Mouse (Mus musculus): Measurements from ENCODE around the gene Mmp9.

Mmp9 gene

DNA sequence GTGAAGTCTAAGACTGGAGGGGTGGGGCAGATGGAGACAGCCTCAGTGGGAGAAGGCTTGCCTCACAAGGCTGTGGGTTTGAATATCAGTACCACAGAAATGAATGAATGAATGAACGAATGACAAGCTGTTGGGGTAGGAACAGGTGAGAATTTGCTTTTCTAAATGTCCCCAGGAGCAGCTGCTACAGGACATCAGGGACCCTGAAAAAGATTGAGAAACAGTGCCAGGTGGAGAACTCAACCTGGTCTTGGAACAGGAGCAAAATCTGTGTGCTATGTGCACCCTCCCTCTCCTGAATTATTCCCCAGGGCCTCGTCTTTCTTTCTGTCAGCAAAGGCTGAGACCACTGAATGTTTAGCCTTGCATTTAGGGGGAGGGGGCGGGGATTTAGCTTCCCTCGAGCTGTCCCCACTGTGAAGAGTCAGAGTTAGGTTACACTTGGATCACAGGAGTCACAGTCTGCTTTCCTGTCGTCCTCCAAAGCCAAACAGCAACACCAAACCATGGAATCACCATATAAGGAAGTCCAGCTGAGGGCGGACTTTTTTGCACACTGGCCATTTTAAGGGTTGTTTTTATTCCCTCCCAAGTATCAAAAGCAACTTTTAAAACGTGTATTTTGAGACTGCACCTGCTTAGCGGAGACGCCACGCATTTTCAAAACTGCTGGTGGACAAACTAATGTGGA is at the start of gene Mmp9:
TSS of gene Mmp9 (plus strand) at position 641 of the 691 bp plus-strand sequence.
- no peak for DNase-seq

DNA sequence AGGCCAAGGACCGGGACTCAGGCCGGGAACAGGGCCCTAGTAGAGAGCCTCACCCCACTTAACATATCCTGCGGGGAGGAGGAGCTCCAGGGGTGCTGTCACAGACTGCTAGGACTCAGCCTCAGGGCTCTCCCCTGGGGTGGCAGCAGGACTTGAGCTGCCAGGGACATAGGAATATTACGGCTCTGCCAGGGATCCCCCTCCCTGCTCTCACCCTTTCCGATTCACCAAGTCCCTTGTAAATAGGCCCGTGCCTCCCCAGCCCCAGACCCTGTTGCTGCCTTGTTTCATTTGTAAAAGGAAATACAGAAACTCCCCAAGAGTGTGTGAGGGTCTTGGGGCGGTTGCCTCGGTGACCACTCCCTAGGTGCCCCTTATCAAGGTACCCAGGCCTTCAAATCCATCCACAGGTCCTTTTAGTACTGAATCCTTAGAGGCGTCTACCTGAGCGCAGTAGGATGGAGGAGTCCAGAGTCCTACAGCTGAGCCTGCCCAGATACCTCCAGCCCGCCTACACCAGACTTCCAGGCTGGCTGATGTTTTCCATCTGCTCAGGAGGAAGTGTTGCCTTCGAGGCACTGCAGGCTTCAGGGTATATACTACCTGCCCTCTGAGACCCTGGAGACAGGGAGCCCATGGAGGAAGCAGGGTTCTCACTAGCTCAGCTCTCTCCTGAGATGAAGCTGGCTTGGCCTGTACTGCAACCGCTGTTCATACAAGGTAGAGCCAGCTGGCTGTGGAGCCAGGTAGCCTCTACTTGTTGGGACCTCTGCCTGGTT is 49.3 kb upstream of the Mmp9 start:
- DNase-seq = no peak

DNA sequence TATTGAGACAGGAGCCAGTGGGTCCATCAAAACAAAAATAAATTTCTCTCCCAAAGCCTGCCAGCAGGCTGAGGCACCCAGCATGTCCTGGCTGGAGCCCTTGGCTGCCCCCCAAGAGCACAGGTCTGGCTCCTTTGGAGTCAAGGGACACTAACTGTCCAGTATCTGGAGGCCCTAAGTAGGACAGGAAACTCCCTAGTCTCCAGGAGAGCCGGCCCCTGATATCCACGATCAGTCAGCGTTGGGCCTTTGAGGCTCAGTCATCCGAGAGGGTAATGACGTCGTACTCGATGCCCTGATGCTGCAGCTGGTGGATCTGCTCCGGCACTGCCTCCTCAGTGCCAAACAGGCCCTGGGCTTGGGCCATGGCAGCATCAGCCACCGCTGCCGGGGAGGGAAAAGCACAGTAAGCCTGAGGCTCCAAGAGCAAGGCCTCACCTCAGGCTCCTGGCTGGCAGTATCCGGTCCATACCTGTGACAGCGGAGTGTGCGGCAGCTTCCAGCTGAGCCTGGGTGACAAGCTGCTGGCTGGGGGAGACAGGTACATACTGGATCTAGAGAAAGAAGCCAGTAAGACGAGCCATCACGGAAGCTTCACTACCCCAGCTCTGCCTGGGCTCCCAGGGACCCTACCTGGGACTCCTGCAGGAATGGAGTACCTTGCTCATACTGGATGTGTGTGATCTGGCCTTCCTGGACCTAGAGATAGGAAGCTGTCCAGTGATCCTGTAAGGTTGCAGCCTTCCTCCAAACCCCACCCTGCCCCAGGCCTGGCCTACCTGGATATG is 48.5 kb upstream of the Mmp9 start:
- DNase-seq = peak; percentile 59

DNA sequence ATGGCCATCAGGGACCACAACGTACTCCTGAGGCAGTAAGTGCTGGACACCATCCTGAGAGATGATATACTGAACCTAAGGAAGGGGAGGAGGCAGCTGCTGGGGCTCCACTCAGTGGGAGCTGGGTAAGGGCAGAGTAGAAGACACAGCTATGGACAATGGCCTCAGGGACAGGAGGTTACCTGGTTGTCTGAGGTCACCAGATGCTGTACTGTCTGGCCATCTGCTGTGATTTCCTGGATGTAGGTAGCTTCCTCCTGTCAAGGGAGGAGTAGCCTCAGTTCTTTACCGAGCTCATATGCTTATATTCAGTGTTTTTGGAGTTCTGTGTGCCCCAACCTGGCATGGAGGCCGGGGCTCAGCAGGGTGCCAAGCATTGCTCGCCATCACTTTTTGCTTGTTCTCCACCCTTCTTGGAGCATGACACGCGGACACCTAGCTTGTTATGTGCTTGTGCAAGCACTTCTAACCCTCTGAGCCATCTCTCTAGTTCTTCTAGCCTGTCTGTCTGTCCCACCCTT is 47.8 kb upstream of the Mmp9 start:
- DNase-seq = peak; percentile 61

DNA sequence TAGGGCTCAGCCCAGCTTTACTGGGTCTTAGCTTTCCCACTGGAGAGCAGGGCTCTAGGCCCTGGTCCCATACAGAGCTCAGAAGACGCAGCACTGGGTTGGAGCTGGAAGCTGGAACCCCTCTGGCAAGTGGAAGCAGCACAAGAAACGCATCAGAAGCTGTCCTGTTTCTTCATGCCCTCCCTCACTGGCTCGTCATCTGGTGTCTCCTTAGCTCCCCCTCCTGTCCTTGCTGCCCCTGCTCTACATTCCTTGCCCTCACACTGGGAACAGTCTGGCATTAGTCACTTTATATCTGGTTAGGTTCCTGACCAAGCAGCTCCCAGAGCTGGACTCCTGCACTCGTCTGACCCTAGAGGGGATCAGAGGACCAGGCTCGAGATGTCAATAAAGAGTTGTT is 46.5 kb upstream of the Mmp9 start:
- no peak for DNase-seq

DNA sequence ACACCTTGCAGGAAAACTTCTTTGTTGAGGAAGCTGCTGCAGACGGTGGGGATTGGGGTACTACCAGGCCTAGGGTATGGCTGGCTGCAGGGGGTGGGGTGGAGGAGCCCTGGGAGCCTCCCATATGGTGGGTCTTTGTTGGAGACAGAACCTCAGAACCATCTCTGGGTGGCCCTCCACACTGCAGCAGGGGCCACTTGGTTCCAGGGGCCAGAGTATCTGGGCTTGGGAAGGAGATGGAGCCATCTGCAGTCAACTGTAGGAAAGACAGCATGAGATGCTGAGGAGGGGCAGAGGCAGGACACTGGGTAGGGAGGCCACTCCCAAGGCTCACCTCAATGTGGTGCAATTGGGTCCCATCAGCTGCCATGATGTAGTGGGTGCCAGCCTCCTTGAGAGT is 45.9 kb upstream of the Mmp9 start:
- DNase-seq = no peak

DNA sequence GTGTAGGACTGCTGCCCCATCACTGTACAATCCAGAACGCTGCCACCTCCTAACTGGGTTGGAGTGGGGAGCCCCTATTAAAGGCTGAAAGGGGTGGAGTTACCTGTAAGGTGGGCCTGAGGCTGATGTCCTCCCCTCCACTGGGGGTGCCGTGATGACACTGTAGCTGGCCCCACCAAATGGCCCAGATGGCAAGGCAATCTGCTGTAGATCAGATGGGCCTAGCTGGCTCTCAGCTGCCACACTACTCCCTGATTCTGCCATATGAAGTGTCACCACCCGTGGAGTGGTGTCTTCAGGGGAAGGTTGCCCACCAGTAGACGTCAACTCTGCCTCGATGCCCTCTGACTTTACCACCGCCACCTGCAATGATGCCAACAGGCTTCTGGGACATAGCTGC is 44.7 kb upstream of the Mmp9 start:
- DNase-seq = no peak

DNA sequence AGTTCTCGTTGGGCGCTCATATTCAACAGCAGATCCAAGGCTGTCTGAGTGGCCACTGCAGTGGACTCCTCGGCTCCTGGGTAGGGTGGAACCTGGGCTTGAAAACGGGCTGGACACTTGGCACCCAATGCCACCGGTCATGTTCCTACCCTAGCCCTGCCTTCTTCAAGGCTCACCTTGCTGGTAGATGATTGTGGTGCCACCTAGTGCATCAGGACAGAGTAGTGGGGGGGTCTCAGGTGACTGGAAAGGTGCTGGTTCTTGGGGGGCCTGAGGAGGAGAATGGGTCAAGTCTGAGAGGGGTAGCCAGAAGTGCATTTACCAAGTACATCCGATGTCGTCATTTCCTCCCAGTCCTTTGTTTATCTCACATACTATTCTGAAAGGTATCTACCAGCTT is 42.6 kb upstream of the Mmp9 start:
- no peak for DNase-seq

DNA sequence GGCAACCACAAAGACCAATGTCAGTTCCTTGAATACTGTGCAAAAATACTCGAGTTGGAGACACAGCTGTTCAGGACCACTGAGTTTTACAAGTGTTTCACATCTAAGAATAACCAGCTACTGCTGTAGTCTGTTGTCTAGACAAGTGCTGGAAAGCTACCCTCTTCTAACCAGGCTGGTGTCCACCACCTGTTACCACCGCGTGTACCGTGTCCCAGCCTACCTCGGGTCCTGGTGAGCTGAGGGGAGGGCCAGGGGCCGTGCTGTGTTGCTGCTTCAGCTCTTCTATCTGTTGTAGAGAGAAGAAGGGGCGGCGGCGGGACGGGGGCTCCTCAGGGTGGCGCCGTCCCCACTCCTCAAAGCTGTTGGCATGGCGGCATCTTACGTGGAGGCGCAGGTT is 41.5 kb upstream of the Mmp9 start:
- no peak for DNase-seq

DNA sequence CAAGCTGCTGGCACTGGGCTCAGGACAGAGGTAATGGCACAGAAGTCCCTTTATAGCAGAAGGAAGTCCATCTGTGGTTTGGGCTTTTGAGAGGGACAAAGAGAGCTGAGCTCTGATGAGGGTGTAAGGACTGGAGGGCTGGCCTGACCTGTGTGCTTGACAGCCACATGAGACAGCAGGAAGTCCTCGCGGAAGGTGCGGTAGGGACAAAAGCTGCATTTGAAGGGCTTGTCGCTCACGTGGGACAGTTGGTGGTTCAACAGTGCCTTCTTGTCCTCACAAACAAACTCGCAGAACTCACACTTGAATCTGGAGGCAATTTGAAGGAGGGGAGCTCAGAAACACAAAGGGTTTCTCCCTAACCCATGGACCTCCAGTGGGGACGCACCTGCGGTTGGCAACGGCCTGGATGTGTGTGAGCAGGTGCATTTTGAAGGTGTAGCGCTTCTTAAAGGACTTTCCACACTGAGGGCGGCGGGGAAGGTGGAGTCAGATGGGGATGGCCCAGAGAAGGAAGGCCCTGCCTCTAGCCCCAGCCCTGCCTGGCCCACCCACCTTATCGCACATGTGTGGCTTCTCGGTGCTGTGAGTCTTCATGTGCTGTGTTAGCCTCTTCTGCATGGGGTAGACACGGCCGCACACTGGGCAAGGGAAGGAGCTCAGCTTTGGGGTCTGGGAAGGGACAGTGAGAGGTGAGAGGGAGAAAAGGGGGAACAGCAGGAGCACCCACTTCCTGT is 40.7 kb upstream of the Mmp9 start:
- no peak for DNase-seq

DNA sequence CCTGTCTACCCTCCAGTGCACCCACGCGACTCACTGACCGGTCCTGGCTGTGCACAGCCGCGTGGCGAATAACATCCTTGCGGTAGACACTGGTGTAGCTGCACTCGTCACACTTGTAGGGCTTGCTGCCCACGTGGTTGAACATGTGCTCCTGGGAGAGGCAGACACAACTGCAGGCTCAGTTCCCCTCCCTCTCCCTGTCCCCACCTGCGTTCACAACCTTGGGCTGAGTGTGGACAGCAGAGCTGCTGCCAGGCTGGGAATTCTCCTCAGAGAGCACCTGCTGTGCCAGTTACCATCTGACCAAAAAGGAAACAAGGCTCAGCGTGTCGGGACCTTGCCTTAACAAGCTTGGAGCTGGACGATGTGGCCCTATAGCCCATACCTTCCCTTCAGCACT is 39.2 kb upstream of the Mmp9 start:
- DNase-seq = no peak

DNA sequence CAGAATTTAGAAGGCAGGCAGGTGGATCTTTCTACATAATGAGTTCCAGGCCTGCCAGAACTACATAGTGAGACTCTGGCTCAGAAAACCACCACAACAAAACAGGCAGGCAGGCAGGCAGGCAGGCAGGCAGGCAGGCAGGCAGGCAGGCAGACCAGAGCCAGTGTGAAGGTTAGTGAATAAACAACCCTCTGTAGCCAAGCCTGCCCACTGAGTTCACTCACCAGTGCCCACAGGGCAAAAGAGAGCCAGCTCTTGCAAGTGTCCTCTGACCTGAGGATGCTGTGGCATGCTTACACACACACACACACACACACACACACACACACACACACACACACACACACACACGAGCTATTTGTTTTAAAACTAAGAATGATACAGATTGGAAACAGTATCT is 37.1 kb upstream of the Mmp9 start:
- DNase-seq = no peak

DNA sequence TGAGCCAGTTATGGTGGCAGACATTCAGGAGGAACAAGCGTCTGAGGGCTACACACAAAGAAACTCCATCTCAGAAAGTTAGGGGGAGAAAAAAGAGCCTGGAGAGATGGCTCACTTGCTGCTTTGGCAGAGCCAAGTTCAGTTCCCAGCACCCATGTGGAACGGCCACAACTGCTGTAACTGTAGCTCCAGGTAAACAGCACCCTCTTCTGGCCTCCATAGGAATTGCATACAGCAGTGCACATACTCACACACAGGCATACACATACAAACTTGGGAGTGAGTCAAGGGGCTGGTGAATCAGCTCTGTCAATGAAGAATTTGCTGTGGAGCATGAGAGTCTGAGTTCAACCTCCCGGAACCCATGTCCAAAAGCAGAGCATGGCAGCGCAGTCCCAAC is 34.5 kb upstream of the Mmp9 start:
- no peak for DNase-seq

DNA sequence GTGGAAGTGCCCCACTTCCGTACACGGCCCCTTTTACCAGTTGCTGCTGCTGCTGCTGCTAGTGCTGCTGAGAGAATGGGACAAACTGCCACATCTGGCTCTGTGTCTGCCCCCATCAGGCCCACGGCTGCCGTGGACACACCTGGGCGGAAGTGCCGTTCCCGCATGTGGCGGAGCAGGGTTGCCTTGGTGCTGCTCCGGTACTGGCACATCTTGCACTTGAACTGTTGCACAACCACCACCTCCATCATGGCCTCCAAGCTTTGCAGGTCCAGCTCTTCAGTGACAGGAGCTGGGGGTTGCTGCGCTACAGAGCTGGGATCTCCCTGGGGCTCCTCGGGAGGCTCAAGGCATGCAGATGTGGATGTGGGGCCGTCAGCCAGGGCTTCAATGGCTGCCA is 33.1 kb upstream of the Mmp9 start:
- DNase-seq = no peak

DNA sequence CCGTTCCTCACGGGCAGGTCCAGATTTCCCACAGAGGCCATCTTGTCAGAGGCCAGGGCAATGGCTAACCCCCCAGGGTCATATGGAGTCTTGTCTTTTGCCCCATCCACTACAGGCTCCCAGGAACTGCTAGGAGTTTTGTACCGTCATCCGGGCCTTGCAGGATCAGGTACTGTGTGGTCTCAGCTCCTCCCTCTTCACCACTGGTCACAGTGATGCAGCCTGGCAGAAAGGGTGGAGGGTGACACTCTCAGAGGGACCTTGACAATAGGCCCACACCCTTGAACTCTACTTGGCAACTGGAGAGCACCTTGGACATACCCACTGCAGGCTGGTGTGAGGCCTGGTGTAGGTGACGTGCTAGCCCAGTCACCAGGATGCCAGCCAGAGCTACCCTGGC is 32.6 kb upstream of the Mmp9 start:
- no peak for DNase-seq

DNA sequence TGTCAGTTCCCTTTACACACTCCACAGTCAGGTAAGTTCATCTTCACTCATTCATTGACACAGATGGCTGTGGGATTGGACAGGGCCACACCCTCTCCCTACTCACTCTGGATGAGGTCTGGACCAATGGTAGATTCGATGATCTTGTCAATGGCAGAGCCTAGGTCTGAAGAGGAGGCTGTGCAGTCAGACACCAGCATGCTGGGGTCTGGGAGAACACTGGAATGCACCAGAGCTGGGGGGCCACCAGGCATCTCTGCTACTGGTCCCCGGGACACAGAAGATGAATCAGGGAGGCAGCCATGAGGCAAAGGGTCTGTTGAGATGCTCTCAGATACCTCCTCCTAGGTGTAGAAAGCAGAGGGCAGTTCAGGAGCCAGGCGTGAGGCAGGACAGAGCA is 31.5 kb upstream of the Mmp9 start:
- no peak for DNase-seq

DNA sequence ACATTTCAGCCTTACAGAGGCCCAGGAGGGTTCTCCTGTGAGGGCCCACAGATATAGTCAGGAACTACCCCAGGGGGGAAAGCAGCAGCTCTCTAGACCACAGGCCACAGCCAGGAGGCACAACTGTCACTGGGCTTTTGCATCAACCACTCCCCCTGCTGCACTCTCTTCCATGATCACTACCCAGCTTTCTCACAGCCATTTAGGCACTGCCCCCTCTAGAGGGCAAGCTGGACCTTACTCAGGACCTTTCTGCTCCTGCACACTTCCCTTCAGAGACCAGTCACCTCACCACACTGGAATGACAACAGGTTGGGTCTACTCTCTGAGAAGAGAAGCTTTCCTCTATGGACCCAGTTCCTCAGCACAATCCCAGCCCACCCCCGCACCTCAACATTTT is 31.0 kb upstream of the Mmp9 start:
- DNase-seq = no peak

DNA sequence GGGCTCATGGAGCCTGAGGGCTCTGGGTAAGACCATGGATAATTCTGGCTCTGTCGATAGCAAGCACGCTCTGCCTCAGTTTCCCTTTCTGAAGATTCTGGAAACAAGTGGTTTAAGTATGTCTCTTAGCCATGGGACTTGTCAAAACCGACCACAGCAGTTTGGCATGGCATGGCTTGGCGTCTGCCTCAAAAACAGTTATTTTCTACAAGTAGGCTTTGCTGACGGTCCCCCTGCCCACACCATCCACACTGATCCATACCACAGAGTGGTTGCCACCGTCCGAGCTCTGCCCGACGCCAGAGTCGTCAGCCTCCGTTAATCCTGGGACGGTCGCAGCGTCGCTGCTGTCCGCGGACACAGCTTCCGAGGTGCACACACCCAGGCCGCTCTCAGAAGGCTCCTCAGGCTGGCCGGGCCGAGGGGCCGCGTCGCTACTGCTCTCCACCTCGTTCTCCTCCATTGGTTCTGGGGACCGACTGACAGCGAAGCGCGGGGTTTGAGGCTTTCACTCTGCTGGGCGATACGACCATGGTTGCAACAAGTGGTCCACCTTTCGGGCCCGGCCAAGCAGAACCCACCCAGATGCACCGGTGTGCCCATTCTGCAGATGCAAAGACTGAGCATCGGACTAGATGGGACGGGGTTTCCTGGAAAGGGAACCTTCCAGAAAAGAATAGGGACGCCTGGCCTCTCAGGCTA is 30.1 kb upstream of the Mmp9 start:
- no peak for DNase-seq

DNA sequence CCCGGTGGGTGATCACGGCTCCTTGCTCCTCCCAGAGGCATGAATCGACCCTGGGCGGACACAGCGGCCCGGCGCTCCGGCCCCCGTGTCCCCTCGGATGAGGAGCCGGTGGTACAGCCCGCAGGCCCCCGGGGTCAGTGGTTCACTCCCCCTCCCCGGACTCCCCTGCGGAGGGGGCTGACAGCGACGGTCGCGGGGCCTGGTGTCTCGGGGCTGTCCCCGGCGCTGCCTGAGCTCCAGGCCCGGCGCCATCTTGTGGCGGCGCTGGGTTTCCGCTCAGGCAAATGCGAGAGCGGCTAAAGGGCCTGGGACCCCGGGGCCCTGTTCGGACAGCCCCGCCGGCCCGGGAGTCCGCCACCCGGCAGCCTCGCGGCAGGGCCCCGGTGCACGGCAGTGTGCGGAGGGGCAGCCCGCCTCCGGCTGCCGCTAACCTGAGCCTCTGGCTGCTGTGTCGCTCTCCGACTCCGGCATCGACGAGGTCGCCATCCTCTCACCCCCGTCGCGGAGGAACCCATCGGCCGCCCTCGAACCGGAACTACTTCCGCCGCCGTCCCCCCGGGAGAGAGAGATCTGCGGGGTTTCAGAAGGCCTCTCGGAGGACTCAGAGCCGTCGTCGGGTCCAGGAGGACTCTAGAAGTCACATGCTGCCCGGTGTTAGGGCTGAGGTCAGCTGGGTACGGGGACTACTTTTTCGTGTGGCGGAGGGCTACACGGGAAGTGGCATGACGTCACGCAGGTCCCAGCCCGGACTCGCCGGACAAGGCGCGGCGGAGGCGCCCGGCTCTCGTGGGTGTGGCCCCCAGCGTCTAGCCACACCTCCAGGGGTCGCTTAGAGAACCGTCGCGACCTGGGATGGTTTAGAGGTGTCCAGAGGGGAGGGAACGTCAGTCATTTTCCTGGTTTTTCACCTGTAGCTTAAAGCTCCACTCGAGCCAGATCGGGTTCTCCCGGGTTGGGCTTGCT is 29.2 kb upstream of the Mmp9 start, which contains the start of gene Zfp335:
TSS of gene Zfp335 (minus strand) at position 672 of the 963 bp plus-strand sequence.
- DNase-seq = peak; percentile 96

DNA sequence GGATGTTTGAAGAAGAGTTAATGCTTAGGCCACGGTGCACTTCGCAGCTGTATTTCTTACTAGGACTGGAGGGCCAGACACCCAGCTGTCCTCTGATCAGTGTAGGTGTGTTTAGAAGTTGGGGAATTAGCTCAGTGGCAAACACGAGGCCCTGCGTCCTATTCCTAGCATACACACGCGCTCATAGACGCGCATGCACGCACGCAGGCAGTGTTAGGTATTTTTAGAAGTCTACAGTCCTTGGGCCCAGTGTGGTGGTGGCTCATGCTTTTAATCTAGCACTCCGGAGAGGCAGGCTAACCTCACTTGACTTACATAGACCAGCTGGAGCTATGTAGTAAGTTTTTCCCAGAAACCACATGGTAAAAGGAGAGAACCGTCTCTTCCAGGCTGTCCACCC is 28.4 kb upstream of the Mmp9 start:
- DNase-seq = no peak
